Mouse (Mus musculus): ENCODE data around the gene Rgs7.

GRCm38 (mm10) chr1:175032015-175032414, 460.3 kb downstream of the Rgs7 start:
- no peak for TF ChIP-seq RCOR1 (IDR thresholded peaks at IDR 0.05; ENCODE audit: low read depth, low read length)
- no peak for TF ChIP-seq CTCF (IDR thresholded peaks at IDR 0.05 in 2 of 3, conservative IDR thresholded peaks at IDR 0.05 in 1 of 3; ENCODE audit: control insufficient read depth in 1 of 3, insufficient read depth in 1 of 3, low read depth in 2 of 3, low read length in 3 of 3, poor library complexity in 1 of 3, severe bottlenecking in 1 of 3)
- no peak for TF ChIP-seq ELF1 (IDR thresholded peaks at IDR 0.05; ENCODE audit: low read depth, low read length)
- TF ChIP-seq EP300 (IDR thresholded peaks at IDR 0.05; ENCODE audit: low read depth in 1 of 2, low read length in 2 of 2) = no peak
- TF ChIP-seq TCF12 (IDR thresholded peaks at IDR 0.05; ENCODE audit: low read depth, low read length) = no peak
- no peak for TF ChIP-seq CHD2 (IDR thresholded peaks at IDR 0.05; ENCODE audit: low read length)
- no peak for TF ChIP-seq POLR2AphosphoS5 (IDR thresholded peaks at IDR 0.05; ENCODE audit: borderline replicate concordance, low read depth, low read length)
- no peak for TF ChIP-seq RAD21 (IDR thresholded peaks at IDR 0.05; ENCODE audit: low read depth, low read length)
- no peak for TF ChIP-seq NRF1 (IDR thresholded peaks at IDR 0.05; ENCODE audit: insufficient read depth, low read depth, low read length, poor library complexity, severe bottlenecking)
- no peak for TF ChIP-seq SMC3 (IDR thresholded peaks at IDR 0.05; ENCODE audit: low read depth, low read length)
- TF ChIP-seq ZC3H11A (IDR thresholded peaks at IDR 0.05; ENCODE audit: low read depth, low read length) = no peak
- TF ChIP-seq POLR2A (IDR thresholded peaks at IDR 0.05; ENCODE audit: control insufficient read depth in 1 of 2, insufficient read depth in 1 of 2, low read depth in 1 of 2, low read length in 2 of 2, poor library complexity in 1 of 2) = no peak

Data from MEL (cell line).